Mouse (Mus musculus): ENCODE data around the gene Asic1. TPM values are rescaled to one million over a fixed set of nuclear protein-coding genes. Genes with fewer than 3 reads are reported as not detected.
"Not testable (repeated sequence)": the region's sequence is repeated elsewhere in the genome, so short reads cannot be mapped to it uniquely, and the experiment has no call there.

Gene Asic1
- polyA plus RNA-seq, 1 experiment from 2014 or later: 0.13 TPM

- H3K27ac ChIP-seq; H3K4me3 ChIP-seq (ENCODE audit: inconsistent target): not testable (repeated sequence)
- peaks cover 20% of the 10 kb centered on the region for H3K36me3 ChIP-seq (ENCODE audit: inconsistent target)
- peaks cover 32% of the 10 kb centered on the region for H3K79me2 ChIP-seq (ENCODE audit: inconsistent target)
- WGBS (ENCODE audit: missing documents): 100% methylated on average over 2 of the region's 5 CpGs
Observed at GRCm38 (mm10) chr15:99727039-99727438, 56.9 kb downstream of the Asic1 start.

GRCm38 (mm10) chr15:99727525-99727924 lies 57.4 kb downstream of the Asic1 start:
- H3K4me3 ChIP-seq (ENCODE audit: inconsistent target): no peak overlapping the region
- WGBS (ENCODE audit: missing documents): 96% methylated on average over 12 of the region's 12 CpGs
- H3K27ac ChIP-seq: no peak overlapping the region
- peaks cover 32% of the 10 kb centered on the region for H3K79me2 ChIP-seq (ENCODE audit: inconsistent target)
- H3K36me3 ChIP-seq (ENCODE audit: inconsistent target): peaks cover 20% of the 10 kb centered on the region

- no peak overlapping the region for H3K4me3 ChIP-seq (ENCODE audit: inconsistent target)
- peaks cover 24% of the 10 kb centered on the region for H3K36me3 ChIP-seq (ENCODE audit: inconsistent target)
- H3K27ac ChIP-seq: no peak overlapping the region
- H3K79me2 ChIP-seq (ENCODE audit: inconsistent target): peaks cover 32% of the 10 kb centered on the region
- 94% methylated on average over 5 of the region's 5 CpGs for WGBS (ENCODE audit: missing documents)
Observed at GRCm38 (mm10) chr15:99728211-99728610, 58.0 kb downstream of the Asic1 start.

- H3K79me2 ChIP-seq (ENCODE audit: inconsistent target): peaks cover 32% of the 10 kb centered on the region
- H3K36me3 ChIP-seq (ENCODE audit: inconsistent target): peaks cover 25% of the 10 kb centered on the region
- no peak overlapping the region for H3K27ac ChIP-seq
- H3K4me3 ChIP-seq (ENCODE audit: inconsistent target): no peak overlapping the region
- 90% methylated on average over 3 of the region's 4 CpGs for WGBS (ENCODE audit: missing documents)
Observed at GRCm38 (mm10) chr15:99729056-99729783, 59.1 kb downstream of the Asic1 start.

- Histone ChIP-seq H3K4me3 (ENCODE audit: inconsistent target) (no peak overlapping the region), H3K79me2 (ENCODE audit: inconsistent target) (peaks cover 28% of the 10 kb centered on the region), H3K27ac (no peak overlapping the region), H3K36me3 (ENCODE audit: inconsistent target) (peaks cover 39% of the 10 kb centered on the region)
- no CpG with 5 or more reads among the region's 2 CpGs for WGBS (ENCODE audit: missing documents)
Observed at GRCm38 (mm10) chr15:99731167-99731566, 61.0 kb downstream of the Asic1 start.

- H3K27ac ChIP-seq: no peak overlapping the region
- H3K4me3 ChIP-seq (ENCODE audit: inconsistent target): no peak overlapping the region
- H3K79me2 ChIP-seq (ENCODE audit: inconsistent target): peaks cover 23% of the 10 kb centered on the region
- WGBS (ENCODE audit: missing documents): 93% methylated on average over 3 of the region's 3 CpGs
- peaks cover 39% of the 10 kb centered on the region for H3K36me3 ChIP-seq (ENCODE audit: inconsistent target)
Observed at GRCm38 (mm10) chr15:99731678-99732077, 61.5 kb downstream of the Asic1 start.

- H3K27ac ChIP-seq: no peak overlapping the region
- peaks cover 8% of the 10 kb centered on the region; the same call in 1 of the 2 replicates for H3K79me2 ChIP-seq (ENCODE audit: inconsistent target)
- peaks cover 30% of the 10 kb centered on the region; the same call in 1 of the 2 replicates for H3K36me3 ChIP-seq (ENCODE audit: inconsistent target)
- no peak overlapping the region for H3K4me3 ChIP-seq (ENCODE audit: inconsistent target)
- WGBS (ENCODE audit: missing documents): 86% methylated on average over 5 of the region's 5 CpGs
Observed at GRCm38 (mm10) chr15:99733186-99733585, 63.0 kb downstream of the Asic1 start.

- peaks cover 40% of the 10 kb centered on the region for H3K36me3 ChIP-seq (ENCODE audit: inconsistent target)
- H3K4me3 ChIP-seq (ENCODE audit: inconsistent target): no peak overlapping the region
- H3K79me2 ChIP-seq (ENCODE audit: inconsistent target): no peaks in the 10 kb centered on the region
- WGBS (ENCODE audit: missing documents): 92% methylated on average over 2 of the region's 2 CpGs
- H3K27ac ChIP-seq: no peak overlapping the region
Observed at GRCm38 (mm10) chr15:99735631-99736030, 65.5 kb downstream of the Asic1 start.

GRCm38 (mm10) chr15:99736675-99737074 lies 66.5 kb downstream of the Asic1 start:
- no peak overlapping the region for H3K4me3 ChIP-seq (ENCODE audit: inconsistent target)
- H3K79me2 ChIP-seq (ENCODE audit: inconsistent target): no peaks in the 10 kb centered on the region
- WGBS (ENCODE audit: missing documents): 94% methylated on average over 11 of the region's 11 CpGs
- H3K27ac ChIP-seq: no peak overlapping the region
- H3K36me3 ChIP-seq (ENCODE audit: inconsistent target): peaks cover 51% of the 10 kb centered on the region

- Histone ChIP-seq H3K27ac (no peak overlapping the region), H3K79me2 (ENCODE audit: inconsistent target) (no peaks in the 10 kb centered on the region), H3K36me3 (ENCODE audit: inconsistent target) (peaks cover 41% of the 10 kb centered on the region), H3K4me3 (ENCODE audit: inconsistent target) (no peak overlapping the region)
- 85% methylated on average over 4 of the region's 4 CpGs for WGBS (ENCODE audit: missing documents)
Observed at GRCm38 (mm10) chr15:99740229-99740628, 70.1 kb downstream of the Asic1 start.

Other genes with a start within 250 kb of the Asic1 start
- 8.4 to 21.0 TPM (median 16.3 TPM) in 3 replicates for gene Nckap5l, start 212.6 kb upstream of the Asic1 start, polyA plus RNA-seq (2018)
- gene Bcdin3d, start 195.6 kb upstream of the Asic1 start, polyA plus RNA-seq (2018): 2.9 to 5.5 TPM (median 5.3 TPM) in 3 replicates
- not detected in 3 replicates for gene Faim2, start 142.2 kb upstream of the Asic1 start, polyA plus RNA-seq (2018)
- gene Aqp2, start 91.3 kb upstream of the Asic1 start, polyA plus RNA-seq (2018): not detected in 3 replicates
- not detected in 3 replicates for gene Aqp5, start 79.6 kb upstream of the Asic1 start, polyA plus RNA-seq (2018)
- not detected in 3 replicates for gene Aqp6, start 69.0 kb upstream of the Asic1 start, polyA plus RNA-seq (2018)
- 9.7 to 21.3 TPM (median 17.1 TPM) in 3 replicates for gene Racgap1, start 18.7 kb upstream of the Asic1 start, polyA plus RNA-seq (2018)
- gene Smarcd1, start 31.8 kb downstream of the Asic1 start, polyA plus RNA-seq (2018): 13.0 to 15.0 TPM (median 14.7 TPM) in 3 replicates
- not detected in 3 replicates for gene Gm17349, start 35.1 kb downstream of the Asic1 start, polyA plus RNA-seq (2018)
- 1.3 to 1.9 TPM (median 1.5 TPM) in 3 replicates for gene Gpd1, start 47.1 kb downstream of the Asic1 start, polyA plus RNA-seq (2018)
- 18.4 to 95.0 TPM (median 69.0 TPM) in 3 replicates for gene Cox14, start 55.2 kb downstream of the Asic1 start, polyA plus RNA-seq (2018)
- 30.6 to 52.5 TPM (median 40.5 TPM) in 3 replicates for gene Cers5, start 102.5 kb downstream of the Asic1 start, polyA plus RNA-seq (2018)
- 43.9 to 108 TPM (median 59.6 TPM) in 3 replicates for gene Lima1, start 205.1 kb downstream of the Asic1 start, polyA plus RNA-seq (2018)

Data from macrophage (primary cell).